Mouse (Mus musculus) intestine, embryonic 15.5 days (tissue): ENCODE data around the gene Ttc12. TPM values are rescaled to one million over a fixed set of nuclear protein-coding genes. Genes with fewer than 3 reads are reported as not detected.

Source experiments
- ATAC-seq: fragments of 200-750 bp; cut with Nextera tagmentation; 2 replicates; pipeline ENCODE4 v1.8.0; 2017; ENCODE audit warnings: moderate TSS enrichment, moderate library complexity
- H3K27ac ChIP-seq: fragments of 300-500 bp; sonication (generic); 2 replicates; pipeline ENCODE4 v1.5.1; 2015; ENCODE audit warnings: mild to moderate bottlenecking, inconsistent platforms
- H3K27me3 ChIP-seq: fragments of 300-500 bp; sonication (generic); replicated peaks from 2 replicates; pipeline ENCODE4 v1.6.1; 2015; ENCODE audit warnings: inconsistent platforms
- H3K36me3 ChIP-seq: fragments of 300-500 bp; sonication (generic); 2 replicates; pipeline ENCODE4 v1.6.1; 2015; ENCODE audit warnings: inconsistent platforms
- H3K4me1 ChIP-seq: fragments of 300-500 bp; sonication (generic); replicated peaks from 2 replicates; pipeline ENCODE4 v1.6.1; 2015; ENCODE audit warnings: inconsistent platforms
- H3K4me2 ChIP-seq: fragments of 300-500 bp; sonication (generic); replicated peaks from 2 replicates; pipeline ENCODE4 v1.6.1; 2015; ENCODE audit warnings: mild to moderate bottlenecking, inconsistent platforms
- H3K4me3 ChIP-seq: fragments of 300-500 bp; sonication (generic); replicated peaks from 2 replicates; pipeline ENCODE4 v1.5.1; 2015; ENCODE audit warnings: inconsistent platforms
- H3K9ac ChIP-seq: fragments of 300-500 bp; sonication (generic); 2 replicates; pipeline ENCODE4 v1.6.1; 2015; ENCODE audit warnings: inconsistent platforms
- H3K9me3 ChIP-seq: fragments of 300-500 bp; sonication (generic); 2 replicates; pipeline ENCODE4 v1.6.1; 2016; ENCODE audit warnings: inconsistent platforms
- WGBS: fragments of 180-500 bp; shearing (Covaris S2); methylation state at CpG from one replicate; pipeline ENCODE4 v1.1.7; 2015; 5-methylcytosine and 5-hydroxymethylcytosine counted together
- polyA plus RNA-seq: library from polyadenylated mRNA; unstranded; fragments of >200 nt; fragmentation: Nextera tagmentation; extraction: Ambion mirVana; gene quantifications from 2 replicates; pipeline ENCODE4 v1.2.1, GENCODE M21; 2015

Gene Ttc12
- polyA plus RNA-seq, 1 experiment from 2014 or later, result 0.85 TPM

GRCm38 (mm10) chr9:49487657-49487943 lies 1.6 kb upstream of the Ttc12 start:
- 77% methylated on average over 6 of the region's 6 CpGs for WGBS
- ATAC-seq, result no peak
- Histone ChIP-seq H3K9ac (no peak overlapping the region), H3K27ac (no peak overlapping the region), H3K4me1 (peaks cover 4% of the 10 kb centered on the region; the same call in 1 of the 2 replicates), H3K9me3 (no peaks in the 10 kb centered on the region), H3K27me3 (no peaks in the 10 kb centered on the region), H3K4me2 (no peak overlapping the region), H3K4me3 (no peak overlapping the region), H3K36me3 (no peaks in the 10 kb centered on the region)

GRCm38 (mm10) chr9:49486805-49487656 lies 1.0 kb upstream of the Ttc12 start:
- Histone ChIP-seq H3K9me3 (no peaks in the 10 kb centered on the region), H3K36me3 (no peaks in the 10 kb centered on the region), H3K4me2 (no peak overlapping the region), H3K4me3 (no peak overlapping the region), H3K27me3 (no peaks in the 10 kb centered on the region), H3K27ac (no peak overlapping the region), H3K4me1 (peaks cover 4% of the 10 kb centered on the region; the same call in 1 of the 2 replicates), H3K9ac (no peak overlapping the region)
- 73% methylated on average over 9 of the region's 9 CpGs for WGBS
- ATAC-seq, result no peak

GRCm38 (mm10) chr9:49485250-49485891 lies 654 bp downstream of the Ttc12 start:
- Histone ChIP-seq H3K4me2 (peak overlapping the region; percentile 91), H3K36me3 (no peaks in the 10 kb centered on the region), H3K4me1 (peaks cover 4% of the 10 kb centered on the region; the same call in 1 of the 2 replicates), H3K9ac (peak overlapping the region; percentile 47), H3K9me3 (no peaks in the 10 kb centered on the region), H3K27me3 (no peaks in the 10 kb centered on the region), H3K4me3 (peak overlapping the region; percentile 59), H3K27ac (0 out of 2 replicates have a peak overlapping the region, but pooled peaks have one; percentile 13)
- ATAC-seq, result peak; percentile 44; the same call in 1 of the 2 replicates
- 4% methylated on average over 21 of the region's 21 CpGs for WGBS

GRCm38 (mm10) chr9:49483316-49483715 lies 2.7 kb downstream of the Ttc12 start:
- Histone ChIP-seq H3K9ac (no peak overlapping the region), H3K36me3 (no peaks in the 10 kb centered on the region), H3K9me3 (no peaks in the 10 kb centered on the region), H3K4me2 (no peak overlapping the region), H3K27me3 (no peaks in the 10 kb centered on the region), H3K4me1 (peaks cover 4% of the 10 kb centered on the region; the same call in 1 of the 2 replicates), H3K27ac (no peak overlapping the region), H3K4me3 (no peak overlapping the region)
- 40% methylated on average over 10 of the region's 10 CpGs for WGBS
- ATAC-seq, result no peak

GRCm38 (mm10) chr9:49472126-49472525 lies 13.9 kb downstream of the Ttc12 start:
- ATAC-seq, result no peak
- no peaks in the 10 kb centered on the region for H3K9me3 ChIP-seq
- 62% methylated on average over 11 of the region's 11 CpGs for WGBS

GRCm38 (mm10) chr9:49470946-49471345 lies 15.1 kb downstream of the Ttc12 start:
- Histone ChIP-seq H3K36me3 (no peaks in the 10 kb centered on the region), H3K27me3 (no peaks in the 10 kb centered on the region), H3K27ac (no peak overlapping the region), H3K9ac (no peak overlapping the region), H3K9me3 (no peaks in the 10 kb centered on the region), H3K4me2 (no peak overlapping the region), H3K4me1 (no peaks in the 10 kb centered on the region), H3K4me3 (no peak overlapping the region)
- no peak for ATAC-seq
- 86% methylated on average over 6 of the region's 6 CpGs for WGBS

More at GRCm38 (mm10) chr9:49472126-49472525, 13.9 kb downstream of the Ttc12 start:
- no peaks in the 10 kb centered on the region for H3K36me3 ChIP-seq
- H3K4me2 ChIP-seq, result no peak overlapping the region
- H3K27me3 ChIP-seq, result no peaks in the 10 kb centered on the region
- no peak overlapping the region for H3K4me3 ChIP-seq
- H3K27ac ChIP-seq, result no peak overlapping the region
- H3K9ac ChIP-seq, result no peak overlapping the region
- H3K4me1 ChIP-seq, result no peaks in the 10 kb centered on the region

- Histone ChIP-seq H3K27me3 (no peaks in the 10 kb centered on the region), H3K27ac (no peak overlapping the region), H3K4me1 (no peaks in the 10 kb centered on the region), H3K4me2 (no peak overlapping the region), H3K9me3 (no peaks in the 10 kb centered on the region), H3K36me3 (no peaks in the 10 kb centered on the region), H3K9ac (no peak overlapping the region), H3K4me3 (no peak overlapping the region)
- 95% methylated on average over 19 of the region's 19 CpGs for WGBS
- ATAC-seq, result no peak
Observed at GRCm38 (mm10) chr9:49470006-49470405, 16.0 kb downstream of the Ttc12 start.

GRCm38 (mm10) chr9:49456136-49456535 lies 29.9 kb downstream of the Ttc12 start:
- no peak overlapping the region for H3K9ac ChIP-seq
- H3K4me1 ChIP-seq, result no peaks in the 10 kb centered on the region
- no peak for ATAC-seq
- no peak overlapping the region for H3K4me2 ChIP-seq
- 80% methylated on average over 3 of the region's 3 CpGs for WGBS
- no peaks in the 10 kb centered on the region for H3K36me3 ChIP-seq
- H3K27ac ChIP-seq, result no peak overlapping the region
- H3K9me3 ChIP-seq, result no peaks in the 10 kb centered on the region
- H3K27me3 ChIP-seq, result no peaks in the 10 kb centered on the region
- no peak overlapping the region for H3K4me3 ChIP-seq

GRCm38 (mm10) chr9:49452396-49452795 lies 33.6 kb downstream of the Ttc12 start:
- WGBS, result 93% methylated on average over 1 of the region's 1 CpGs
- no peak for ATAC-seq
- H3K36me3 ChIP-seq, result no peaks in the 10 kb centered on the region
- no peaks in the 10 kb centered on the region for H3K27me3 ChIP-seq
- no peaks in the 10 kb centered on the region for H3K4me1 ChIP-seq
- H3K9me3 ChIP-seq, result no peaks in the 10 kb centered on the region
- no peak overlapping the region for H3K4me2 ChIP-seq
- no peak overlapping the region for H3K27ac ChIP-seq
- no peak overlapping the region for H3K9ac ChIP-seq
- H3K4me3 ChIP-seq, result no peak overlapping the region

- no peaks in the 10 kb centered on the region for H3K9me3 ChIP-seq
- no peak overlapping the region for H3K4me2 ChIP-seq
- WGBS, result 78% methylated on average over 3 of the region's 3 CpGs
Observed at GRCm38 (mm10) chr9:49450491-49450890, 35.5 kb downstream of the Ttc12 start.

GRCm38 (mm10) chr9:49442621-49443020 lies 43.4 kb downstream of the Ttc12 start:
- Histone ChIP-seq H3K27ac (no peak overlapping the region), H3K4me2 (no peak overlapping the region), H3K36me3 (no peaks in the 10 kb centered on the region), H3K9me3 (no peaks in the 10 kb centered on the region), H3K27me3 (no peaks in the 10 kb centered on the region), H3K4me1 (no peaks in the 10 kb centered on the region), H3K4me3 (no peak overlapping the region), H3K9ac (no peak overlapping the region)
- no peak for ATAC-seq
- WGBS, result 81% methylated on average over 3 of the region's 3 CpGs

More at GRCm38 (mm10) chr9:49450491-49450890, 35.5 kb downstream of the Ttc12 start:
- H3K36me3 ChIP-seq, result no peaks in the 10 kb centered on the region
- H3K27ac ChIP-seq, result no peak overlapping the region
- no peaks in the 10 kb centered on the region for H3K27me3 ChIP-seq
- H3K9ac ChIP-seq, result no peak overlapping the region
- ATAC-seq, result no peak
- no peaks in the 10 kb centered on the region for H3K4me1 ChIP-seq
- H3K4me3 ChIP-seq, result no peak overlapping the region

GRCm38 (mm10) chr9:49427478-49427877 lies 58.5 kb downstream of the Ttc12 start:
- no peaks in the 10 kb centered on the region for H3K36me3 ChIP-seq
- no peak overlapping the region for H3K27ac ChIP-seq
- no peak overlapping the region for H3K4me3 ChIP-seq
- H3K9ac ChIP-seq, result no peak overlapping the region
- H3K27me3 ChIP-seq, result no peaks in the 10 kb centered on the region
- H3K4me1 ChIP-seq, result no peaks in the 10 kb centered on the region
- no peaks in the 10 kb centered on the region for H3K9me3 ChIP-seq
- WGBS, result 66% methylated on average over 5 of the region's 5 CpGs
- no peak overlapping the region for H3K4me2 ChIP-seq
- no peak for ATAC-seq
